Mouse (Mus musculus) spleen, adult 2 months (tissue): ENCODE results near the gene Nudt8.

Source experiments
- CTCF ChIP-seq: fragments of 200-500 bp; IDR thresholded peaks from 2 replicates; pipeline ENCODE4 v1.5.1; 2011; ENCODE audit warnings: mild to moderate bottlenecking, inconsistent platforms; ENCODE audit not compliant: insufficient read depth, insufficient read length, insufficient replicate concordance; ENCODE audit errors: extremely low read depth
- POLR2A ChIP-seq: fragments of 200-500 bp; IDR thresholded peaks from 2 replicates; pipeline ENCODE4 v1.6.1; 2011; ENCODE audit warnings: low read depth, low read length, inconsistent platforms

GRCm38 (mm10) chr19:4004331-4004730 is 4.0 kb downstream of the Nudt8 start:
- TF ChIP-seq POLR2A (no peak), CTCF (no peak)
